Mouse (Mus musculus) CH12.LX (cell line): Measurements from ENCODE around the gene C1ra. TPM values are rescaled to one million over a fixed set of nuclear protein-coding genes. Genes with fewer than 3 reads are reported as not detected.

ENCODE experiments used
- DNase-seq: peaks from one replicate; pipeline ENCODE4 v3.0.0-alpha.2; 2013; ENCODE audit errors: extremely low read depth
- H3K27ac ChIP-seq: 2 replicates; pipeline ENCODE4 v1.5.1; 2012; ENCODE audit warnings: low read depth, mild to moderate bottlenecking, control low read depth, moderate library complexity; ENCODE audit not compliant: insufficient read depth
- H3K27me3 ChIP-seq: replicated peaks from 2 replicates; pipeline ENCODE3; 2012; ENCODE audit warnings: inconsistent platforms
- H3K36me3 ChIP-seq, 2 experiments: replicated peaks in 1 of 2; 2 replicates each; pipeline versions ENCODE3 to v1.6.1; 2012; ENCODE audit warnings: inconsistent platforms in 1 of 2, low read length in 1 of 2, mild to moderate bottlenecking in 1 of 2, mixed read lengths in 1 of 2, moderate library complexity in 1 of 2; ENCODE audit not compliant: control insufficient read depth in 1 of 2, insufficient read depth in 1 of 2
- H3K4me1 ChIP-seq, 2 experiments: 2 replicates each; pipeline ENCODE4 v1.6.1; 2012; ENCODE audit warnings: inconsistent platforms in 1 of 2, moderate library complexity in 1 of 2; ENCODE audit not compliant: insufficient read depth in 2 of 2, control insufficient read depth in 1 of 2
- H3K4me2 ChIP-seq: 2 replicates; pipeline ENCODE4 v1.6.1; 2012; ENCODE audit warnings: low read depth, mild to moderate bottlenecking, control low read depth; ENCODE audit not compliant: poor library complexity, insufficient read depth, severe bottlenecking
- H3K4me3 ChIP-seq, 3 experiments: fragments of 150-350 bp in 1 of 3; sonication (generic) in 1 of 3; replicated peaks in 1 of 3; 2 replicates each; pipeline versions ENCODE3 to v1.5.1; 2011 to 2012; ENCODE audit warnings: low read depth in 2 of 3, low read length in 2 of 3, mild to moderate bottlenecking in 2 of 3, moderate library complexity in 2 of 3, control low read depth in 1 of 3, improper control_type of control experiment in 1 of 3, inconsistent platforms in 1 of 3, mixed read lengths in 1 of 3; ENCODE audit not compliant: poor library complexity in 1 of 3
- H3K79me2 ChIP-seq: replicated peaks from 2 replicates; pipeline ENCODE4 v1.6.1; 2012; ENCODE audit warnings: mild to moderate bottlenecking, moderate library complexity; ENCODE audit not compliant: control insufficient read depth, poor library complexity, insufficient read depth, severe bottlenecking; ENCODE audit errors: extremely low read depth
- H3K9ac ChIP-seq: 2 replicates; pipeline ENCODE4 v1.6.1; 2012; ENCODE audit warnings: low read depth, mild to moderate bottlenecking, control low read depth, moderate library complexity; ENCODE audit not compliant: insufficient read depth
- H3K9me3 ChIP-seq: replicated peaks from 2 replicates; pipeline ENCODE3; 2012; ENCODE audit warnings: low read length, inconsistent platforms, mixed read lengths
- BHLHE40 ChIP-seq: IDR thresholded peaks from 2 replicates; pipeline ENCODE4 v1.6.1; 2011; ENCODE audit warnings: mild to moderate bottlenecking, low read depth, low read length, improper control_type of control experiment
- CHD2 ChIP-seq: IDR thresholded peaks from 2 replicates; pipeline ENCODE4 v1.6.1; 2011; ENCODE audit warnings: low read length, improper control_type of control experiment
- E2F4 ChIP-seq: IDR thresholded peaks from 2 replicates; pipeline ENCODE4 v1.6.1; 2011; ENCODE audit warnings: low read depth, low read length, improper control_type of control experiment; ENCODE audit not compliant: insufficient replicate concordance
- ELF1 ChIP-seq: IDR thresholded peaks from 2 replicates; pipeline ENCODE4 v1.6.1; 2014; ENCODE audit warnings: low read depth, mild to moderate bottlenecking, inconsistent platforms, low read length, improper control_type of control experiment
- ETS1 ChIP-seq: conservative IDR thresholded peaks from 2 replicates; pipeline ENCODE4 v1.6.1; 2012; ENCODE audit warnings: low read depth, mild to moderate bottlenecking, inconsistent platforms, low read length, improper control_type of control experiment, moderate library complexity
- GABPA ChIP-seq: IDR thresholded peaks from 2 replicates; pipeline ENCODE4 v1.6.1; 2012; ENCODE audit warnings: low read depth, low read length, improper control_type of control experiment, inconsistent platforms; ENCODE audit not compliant: insufficient replicate concordance
- HCFC1 ChIP-seq: IDR thresholded peaks from 2 replicates; pipeline ENCODE4 v1.6.1; 2012; ENCODE audit warnings: low read depth, mild to moderate bottlenecking, inconsistent platforms, low read length, improper control_type of control experiment
- IRF4 ChIP-seq: IDR thresholded peaks from 2 replicates; pipeline ENCODE4 v1.6.1; 2014; ENCODE audit warnings: low read depth, mild to moderate bottlenecking, inconsistent platforms, low read length, improper control_type of control experiment
- JUN ChIP-seq: IDR thresholded peaks from 2 replicates; pipeline ENCODE4 v1.6.1; 2011; ENCODE audit warnings: low read depth, mild to moderate bottlenecking, low read length, improper control_type of control experiment, moderate library complexity; ENCODE audit not compliant: insufficient read depth
- JUND ChIP-seq: conservative IDR thresholded peaks from 2 replicates; pipeline ENCODE4 v1.6.1; 2011; ENCODE audit warnings: low read depth, low read length, improper control_type of control experiment
- MAX ChIP-seq: IDR thresholded peaks from 2 replicates; pipeline ENCODE4 v1.6.1; 2011; ENCODE audit warnings: low read length, improper control_type of control experiment
- MAZ ChIP-seq: IDR thresholded peaks from 2 replicates; pipeline ENCODE4 v1.6.1; 2012; ENCODE audit warnings: low read depth, mild to moderate bottlenecking, inconsistent platforms, low read length, improper control_type of control experiment, moderate library complexity
- MXI1 ChIP-seq: IDR thresholded peaks from 2 replicates; pipeline ENCODE4 v1.6.1; 2011; ENCODE audit warnings: mild to moderate bottlenecking, low read depth, low read length, improper control_type of control experiment
- MYC ChIP-seq: IDR thresholded peaks from 2 replicates; pipeline ENCODE4 v1.6.1; 2011; ENCODE audit warnings: low read depth, mild to moderate bottlenecking, improper control_type of control experiment, low read length
- NRF1 ChIP-seq: IDR thresholded peaks from 2 replicates; pipeline ENCODE4 v1.6.1; 2014; ENCODE audit warnings: low read depth, mild to moderate bottlenecking, inconsistent platforms, low read length, improper control_type of control experiment, moderate library complexity
- POLR2AphosphoS2 ChIP-seq: IDR thresholded peaks from 2 replicates; pipeline ENCODE4 v1.6.1; 2011; ENCODE audit warnings: low read depth, low read length, improper control_type of control experiment
- RAD21 ChIP-seq: IDR thresholded peaks from 2 replicates; pipeline ENCODE4 v1.6.1; 2011; ENCODE audit warnings: low read depth, mild to moderate bottlenecking, low read length, improper control_type of control experiment, moderate library complexity
- SIN3A ChIP-seq: IDR thresholded peaks from 2 replicates; pipeline ENCODE4 v1.6.1; 2012; ENCODE audit warnings: low read length, improper control_type of control experiment, inconsistent platforms
- SMC3 ChIP-seq: IDR thresholded peaks from 2 replicates; pipeline ENCODE4 v1.6.1; 2011; ENCODE audit warnings: low read depth, low read length, improper control_type of control experiment
- TBP ChIP-seq: conservative IDR thresholded peaks from 2 replicates; pipeline ENCODE4 v1.6.1; 2011; ENCODE audit warnings: low read depth, low read length, improper control_type of control experiment
- UBTF ChIP-seq: IDR thresholded peaks from 2 replicates; pipeline ENCODE4 v1.6.1; 2012; ENCODE audit warnings: low read depth, mild to moderate bottlenecking, inconsistent platforms, low read length, improper control_type of control experiment, moderate library complexity
- USF1 ChIP-seq: IDR thresholded peaks from 2 replicates; pipeline ENCODE4 v1.6.1; 2014; ENCODE audit warnings: low read depth, mild to moderate bottlenecking, inconsistent platforms, low read length, improper control_type of control experiment
- ZC3H11A ChIP-seq: IDR thresholded peaks from 2 replicates; pipeline ENCODE4 v1.6.1; 2012; ENCODE audit warnings: low read depth, mild to moderate bottlenecking, inconsistent platforms, low read length, improper control_type of control experiment
- ZKSCAN1 ChIP-seq: IDR thresholded peaks from 2 replicates; pipeline ENCODE4 v1.6.1; 2012; ENCODE audit warnings: low read depth, inconsistent platforms, low read length, improper control_type of control experiment, borderline replicate concordance
- ZMIZ1 ChIP-seq: IDR thresholded peaks from 2 replicates; pipeline ENCODE4 v1.6.1; 2012; ENCODE audit warnings: low read depth, mild to moderate bottlenecking, inconsistent platforms, low read length, improper control_type of control experiment
- ZNF384 ChIP-seq: IDR thresholded peaks from 2 replicates; pipeline ENCODE4 v1.6.1; 2012; ENCODE audit warnings: low read depth, low read length, improper control_type of control experiment, inconsistent platforms
- dilution Hi-C: fragments of 300-500 bp; cut with MboI; formaldehyde crosslinking; loops from 2 replicates; pipeline ENCODE4 v1.14.3; 2020; ENCODE audit warnings: low sequenced_read_pairs; ENCODE audit not compliant: extremely low pct_unique_long_range_greater_than_20kb, extremely low pct_ligation_motif_present
- in situ Hi-C: fragments of 300-500 bp; cut with MboI; formaldehyde crosslinking; loops from 3 replicates; pipeline ENCODE4 v1.14.3; 2019; ENCODE audit warnings: low sequenced_read_pairs, low pct_ligation_motif_present, low pct_unique_long_range_greater_than_20kb, mixed read lengths
- polyA plus RNA-seq: library from polyadenylated mRNA; unstranded; fragments of >175 nt; gene quantifications from 2 replicates; pipeline ENCODE4 v1.2.1, GENCODE M21; 2012; ENCODE audit warnings: low read depth; ENCODE audit not compliant: insufficient read length
- total RNA-seq, 2 experiments: library from RNA; depleted of rRNA; stranded (reverse); fragments of 300-350 nt in 1 of 2; fragments of >200 nt in 1 of 2; gene quantifications; 2 replicates each; pipeline ENCODE4 v1.2.3; 2012 to 2014

Gene C1ra
- total and polyA plus RNA-seq, 3 experiments: 8.4 to 21.9 (median 19.8) TPM

DNA sequence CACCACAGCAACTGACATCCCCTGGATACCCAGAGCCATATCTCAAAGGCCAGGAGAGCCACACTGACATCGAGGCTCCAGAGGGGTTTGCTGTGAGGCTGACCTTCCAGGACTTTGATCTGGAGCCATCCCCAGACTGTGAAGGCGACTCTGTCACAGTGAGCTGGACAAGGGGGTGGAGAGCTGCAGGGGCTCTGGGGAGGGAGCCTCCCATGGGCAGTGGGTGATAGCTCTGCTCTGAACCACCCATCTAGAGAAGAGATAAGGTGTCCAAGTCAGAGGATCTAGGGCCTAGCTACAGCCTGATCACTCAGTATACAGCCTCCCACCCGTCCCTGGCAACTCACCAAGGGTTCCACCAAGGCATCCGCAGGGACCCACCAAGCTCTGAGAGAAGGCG is 18.3 kb upstream of the C1ra start:
- H3K4me2 ChIP-seq: no peak overlapping the region
- H3K36me3 ChIP-seq: no peaks in the 10 kb centered on the region
- no peaks in the 10 kb centered on the region for H3K79me2 ChIP-seq
- H3K9ac ChIP-seq: no peak overlapping the region
- H3K27ac ChIP-seq: no peak overlapping the region
- no peaks in the 10 kb centered on the region for H3K27me3 ChIP-seq
- DNase-seq: no peak
- in situ Hi-C loops: no loop called here
- peaks cover 5 to 36% of the 10 kb centered on the region in 2 experiments for H3K4me1 ChIP-seq
- dilution Hi-C loops: no loop called here
- H3K9me3 ChIP-seq: peaks cover 5% of the 10 kb centered on the region
- TF ChIP-seq TBP (no peak), RAD21 (no peak)
- H3K4me3 ChIP-seq: no peak overlapping the region

DNA sequence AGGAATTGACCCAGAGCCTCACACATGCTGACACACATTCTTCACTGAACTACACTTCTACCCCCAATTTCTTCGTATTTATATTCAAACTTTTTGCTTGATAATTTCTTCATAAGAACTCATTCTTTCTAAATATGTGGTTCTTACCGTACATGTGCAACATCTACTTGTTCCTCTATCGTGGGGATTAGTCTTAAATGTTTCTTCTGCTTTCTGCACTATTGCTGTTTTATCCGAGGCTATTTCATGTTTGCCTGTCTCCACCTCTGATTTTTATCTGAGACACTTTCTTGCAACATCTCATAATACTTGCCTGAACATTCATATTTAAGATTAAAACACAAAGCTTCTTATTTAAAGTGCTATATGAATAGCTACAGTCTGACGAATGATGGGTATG is 16.2 kb upstream of the C1ra start:
- dilution Hi-C loops (no loop called here), in situ Hi-C loops (no loop called here)
- no peak for DNase-seq
- no peak overlapping the region for H3K4me3 ChIP-seq
- H3K4me2 ChIP-seq: no peak overlapping the region
- H3K9me3 ChIP-seq: peaks cover 5% of the 10 kb centered on the region
- no peaks in the 10 kb centered on the region for H3K27me3 ChIP-seq
- no peaks in the 10 kb centered on the region for H3K79me2 ChIP-seq
- H3K4me1 ChIP-seq: peaks cover 5 to 35% of the 10 kb centered on the region in 2 experiments
- no peak overlapping the region for H3K9ac ChIP-seq
- no peaks in the 10 kb centered on the region for H3K36me3 ChIP-seq
- TF ChIP-seq JUN (no peak), POLR2AphosphoS2 (no peak), MAZ (no peak), JUND (no peak), MAX (no peak), SMC3 (no peak), BHLHE40 (no peak), GABPA (no peak), ZMIZ1 (no peak), ZNF384 (no peak), E2F4 (no peak)
- H3K27ac ChIP-seq: no peak overlapping the region

DNA sequence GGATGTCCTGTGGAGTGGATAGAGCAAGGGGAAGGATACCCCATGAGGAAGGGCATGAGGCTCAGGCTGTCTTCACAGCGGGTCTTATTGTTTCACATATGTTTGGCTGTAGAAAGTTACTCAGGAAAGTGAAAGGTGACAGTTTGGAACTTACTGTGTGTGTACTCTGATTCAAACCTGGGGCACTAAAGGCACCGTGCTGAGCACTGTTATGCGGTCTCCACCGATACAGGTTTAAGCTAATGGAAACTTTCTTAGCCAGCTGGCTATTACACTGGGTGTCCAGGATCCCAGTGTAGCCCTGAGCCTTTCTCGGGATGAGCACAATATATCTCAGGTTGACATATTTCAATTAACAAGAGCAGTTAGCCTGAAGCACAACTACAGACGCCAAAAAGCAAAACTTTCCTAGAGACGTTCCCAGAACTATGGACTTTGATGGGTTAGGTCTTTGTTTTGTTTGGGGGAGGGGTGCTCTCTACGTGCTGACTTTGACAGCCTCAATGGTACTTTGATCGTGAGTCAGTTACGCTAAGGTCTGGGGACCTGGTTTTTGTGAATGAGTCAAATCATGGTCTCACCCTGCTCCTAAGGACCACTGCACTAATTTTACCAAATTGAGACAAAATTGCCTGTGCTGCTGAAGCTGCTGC is 12.2 kb upstream of the C1ra start:
- H3K4me3 ChIP-seq: no peak overlapping the region
- in situ Hi-C loops (no loop called here), dilution Hi-C loops (no loop called here)
- H3K79me2 ChIP-seq: no peaks in the 10 kb centered on the region
- peaks cover 0 to 18% of the 10 kb centered on the region in 2 experiments; a peak in 2 of 4 replicates for H3K4me1 ChIP-seq
- no peak overlapping the region for H3K9ac ChIP-seq
- no peaks in the 10 kb centered on the region for H3K36me3 ChIP-seq
- no peak overlapping the region for H3K4me2 ChIP-seq
- DNase-seq: no peak
- peaks cover 5% of the 10 kb centered on the region for H3K9me3 ChIP-seq
- no peak overlapping the region for H3K27ac ChIP-seq
- no peaks in the 10 kb centered on the region for H3K27me3 ChIP-seq
- no peak for TF ChIP-seq ELF1
- TF ChIP-seq NRF1: no peak
- TF ChIP-seq SMC3: no peak
- no peak for TF ChIP-seq ETS1
- no peak for TF ChIP-seq ZC3H11A
- no peak for TF ChIP-seq UBTF
- TF ChIP-seq SIN3A: no peak
- no peak for TF ChIP-seq MXI1
- TF ChIP-seq USF1: no peak
- no peak for TF ChIP-seq IRF4
- no peak for TF ChIP-seq HCFC1
- no peak for TF ChIP-seq CHD2
- TF ChIP-seq RAD21: no peak
- TF ChIP-seq MYC: no peak
- TF ChIP-seq ZKSCAN1: no peak
- TF ChIP-seq GABPA: no peak
- TF ChIP-seq JUND: no peak
- no peak for TF ChIP-seq ZNF384
